Mouse (Mus musculus) left cerebral cortex, adult 11 months (tissue): Measurements from ENCODE around the gene Dohh.

Experiments
- DNase-seq: peaks from one replicate; pipeline ENCODE4 v3.0.0; 2022; ENCODE audit warnings: low spot score

The Dohh gene

DNA sequence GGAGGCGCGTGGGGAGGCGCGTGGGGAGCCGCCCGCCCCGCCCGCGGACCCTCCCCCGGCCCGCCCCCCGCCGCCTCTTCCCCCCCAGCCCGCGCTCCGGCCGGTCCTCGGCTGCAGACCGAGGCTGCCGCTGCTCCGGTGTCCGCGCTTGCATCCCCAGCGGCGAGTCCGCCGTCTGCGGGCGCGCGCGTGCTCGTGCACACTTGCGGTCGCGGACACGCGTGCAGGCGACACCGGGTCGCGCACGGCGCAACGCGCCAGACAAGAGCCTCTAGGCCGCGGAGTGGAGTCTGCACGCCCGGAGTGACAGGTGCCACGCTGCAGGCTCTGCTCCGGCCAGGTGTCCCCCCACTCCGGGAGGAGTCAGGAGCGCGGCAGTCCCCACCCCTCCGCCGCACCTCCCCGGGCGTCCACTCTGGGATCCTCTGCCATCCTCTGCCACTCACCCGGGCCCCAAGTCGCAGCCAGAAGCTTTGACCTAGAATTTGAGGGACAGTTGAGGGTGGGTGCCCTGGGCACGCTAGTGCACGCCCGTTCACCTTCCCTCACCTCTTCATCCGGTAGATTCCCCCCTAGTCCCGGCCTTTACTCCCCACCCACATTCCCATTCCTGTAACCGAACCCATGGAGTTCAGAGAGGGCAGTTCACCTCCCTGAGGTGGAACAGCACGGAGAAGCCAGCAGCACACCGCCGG lies 46.8 kb downstream of the Dohh start:
- no peak for DNase-seq

DNA sequence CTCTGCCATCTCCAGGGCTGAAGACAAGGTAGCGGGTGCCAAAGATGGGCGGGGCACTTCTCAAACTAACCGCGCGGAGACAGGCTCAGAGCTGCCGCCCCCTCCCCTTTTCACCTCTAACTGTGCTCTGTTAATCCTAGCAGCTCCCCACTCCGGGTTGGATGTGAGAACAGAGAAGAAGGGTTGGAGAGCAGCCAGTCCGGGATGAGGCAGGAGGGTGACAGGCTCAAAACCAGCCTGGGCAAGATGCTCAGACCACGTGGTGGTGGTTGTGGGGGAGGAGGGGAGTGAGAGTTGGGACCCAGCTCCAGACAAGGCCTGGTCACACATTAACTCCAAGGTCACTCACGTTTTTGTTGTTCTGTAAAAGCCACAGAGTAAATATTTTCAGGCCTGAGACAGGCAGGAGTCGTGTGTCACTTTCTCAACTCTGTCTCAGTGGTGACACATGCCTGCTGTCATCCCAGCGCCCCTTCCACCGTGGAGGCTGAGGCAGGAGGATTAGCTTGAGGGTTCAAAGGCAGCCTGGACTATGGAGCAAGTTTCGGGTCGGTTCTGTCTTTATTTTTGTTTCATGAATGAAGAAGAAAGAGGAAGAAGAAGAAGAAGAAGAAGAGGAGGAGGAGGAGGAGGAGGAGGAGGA lies 47.4 kb downstream of the Dohh start:
- no peak for DNase-seq

GRCm38 (mm10) chr10:81432169-81432867 lies 48.1 kb downstream of the Dohh start:
- DNase-seq, result no peak

DNA sequence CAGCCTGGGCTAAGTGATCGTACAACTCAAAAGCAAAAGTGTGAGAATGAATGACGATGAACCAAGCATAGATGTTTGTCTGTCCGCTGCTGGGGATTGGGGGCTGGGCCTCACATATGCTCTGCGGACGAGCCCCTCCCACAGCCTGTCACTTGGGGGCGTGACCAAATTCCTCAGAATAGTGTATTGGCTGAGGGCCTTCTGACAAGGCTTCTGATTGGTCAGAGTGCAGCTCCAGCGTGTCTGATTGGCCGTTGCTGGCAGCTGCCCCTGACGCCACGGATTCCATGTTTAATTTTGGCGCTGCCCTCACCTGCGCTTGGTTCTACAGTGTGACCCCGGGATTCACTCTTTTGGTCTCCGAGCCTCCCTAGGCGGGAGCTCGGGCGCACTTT lies 48.6 kb downstream of the Dohh start:
- DNase-seq, result peak; percentile 96

DNA sequence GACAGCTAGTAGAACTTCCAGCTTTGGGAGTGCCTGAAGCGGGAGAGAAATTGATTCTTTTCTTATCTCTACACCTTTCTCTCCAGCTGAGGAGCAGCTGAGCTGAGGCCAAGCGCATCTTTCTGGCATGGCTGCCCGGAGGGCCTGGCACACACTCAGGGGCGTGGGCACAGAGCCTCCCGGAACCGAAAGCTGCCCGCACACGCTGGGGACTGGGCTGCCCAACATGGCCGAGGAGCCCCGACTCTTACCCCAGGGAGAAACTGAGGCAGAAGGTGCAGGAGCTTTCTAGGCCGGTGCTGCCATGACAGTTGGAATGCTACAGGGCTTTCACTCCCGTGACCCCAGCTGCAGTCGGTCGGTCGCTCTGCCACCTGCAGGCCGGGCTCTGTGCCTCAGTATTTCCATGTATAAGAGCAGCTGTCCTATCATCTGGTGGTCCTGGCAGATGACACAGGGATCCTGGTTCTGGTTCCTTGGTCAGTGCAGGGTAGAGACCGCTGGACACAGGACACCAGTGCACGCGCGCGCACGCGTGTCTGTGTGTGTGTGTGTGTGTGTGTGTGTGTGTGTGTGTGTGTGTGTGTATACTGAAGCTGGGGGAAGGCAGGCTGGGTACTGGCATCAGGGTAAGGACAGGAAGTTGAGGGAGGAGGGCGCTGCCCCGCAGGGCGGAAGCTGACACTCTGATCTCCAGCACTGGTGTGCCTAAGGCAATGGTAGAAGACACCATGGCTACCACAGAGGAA lies 49.5 kb downstream of the Dohh start:
- DNase-seq, result no peak

DNA sequence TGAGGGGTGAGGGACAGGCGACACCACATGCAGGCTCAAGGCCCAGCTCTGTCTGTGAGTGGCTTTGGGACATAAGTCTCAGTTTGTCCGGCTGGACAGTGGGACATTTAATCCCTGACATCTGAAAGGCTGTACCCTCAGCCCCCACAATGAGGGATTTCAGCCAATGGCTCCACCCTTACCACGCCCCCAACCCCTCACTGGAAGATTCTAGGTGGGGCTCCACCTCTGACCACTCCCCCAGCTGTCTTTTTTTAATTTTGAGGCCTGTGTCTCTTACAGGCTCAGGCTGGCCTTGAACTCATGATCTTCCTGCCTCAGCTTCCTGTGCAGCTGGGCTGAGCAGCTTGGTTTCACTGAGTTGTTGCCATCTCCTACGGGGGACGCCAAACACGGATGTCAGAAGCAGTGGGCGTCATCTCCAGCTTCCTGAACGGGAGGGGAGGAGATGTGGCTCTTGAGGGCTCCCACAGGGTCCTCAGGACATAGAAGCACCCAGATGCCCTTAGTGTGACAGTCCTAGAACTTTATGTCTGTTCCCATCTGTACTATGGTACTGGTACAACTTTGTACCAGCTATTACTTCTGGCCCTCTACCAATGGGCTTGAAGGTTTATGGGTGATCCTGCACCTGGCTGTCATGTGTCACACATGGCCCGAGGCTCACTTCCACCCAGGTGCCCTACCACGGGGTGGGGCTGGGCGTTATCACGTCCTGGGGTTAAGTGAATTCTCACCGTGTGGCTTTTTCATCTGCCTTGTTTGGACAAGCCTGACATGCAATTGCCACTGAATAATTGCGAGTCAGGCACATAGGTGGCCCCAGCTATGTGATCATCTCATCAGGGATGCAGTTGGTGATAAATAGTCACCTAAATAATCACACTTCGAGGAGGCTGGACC lies 50.4 kb downstream of the Dohh start:
- DNase-seq, result no peak

DNA sequence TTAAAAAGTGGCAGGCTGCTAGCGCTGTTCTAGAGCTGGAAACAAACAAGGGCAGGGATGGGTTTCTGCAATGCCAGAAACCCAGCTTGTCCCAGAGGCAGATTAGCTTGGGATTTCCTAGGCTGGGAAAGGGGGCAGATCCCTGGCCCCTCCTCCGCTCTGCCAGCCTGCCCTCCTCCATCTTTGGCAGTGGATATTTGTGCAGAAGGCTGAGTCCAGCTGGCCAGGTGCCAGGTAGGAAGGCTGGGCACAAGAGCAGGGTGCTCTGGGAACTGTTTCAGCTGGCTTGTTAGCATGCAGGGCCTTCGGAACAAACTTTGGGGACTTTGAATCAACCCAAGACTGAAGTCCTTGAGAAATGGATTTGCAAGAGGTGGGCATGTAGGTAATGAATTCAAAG lies 51.2 kb downstream of the Dohh start:
- DNase-seq, result no peak
